Mouse (Mus musculus) neural tube, embryonic 13.5 days (tissue): Measurements from ENCODE around the gene Gng4. TPM values are rescaled to one million over a fixed set of nuclear protein-coding genes. Genes with fewer than 3 reads are reported as not detected.

ENCODE experiments used
- ATAC-seq: fragments of 200-750 bp; cut with Nextera tagmentation; 2 replicates; pipeline ENCODE4 v1.8.0; 2017; ENCODE audit warnings: low read depth, mild to moderate bottlenecking, moderate TSS enrichment, moderate library complexity
- H3K27ac ChIP-seq: fragments of 300-500 bp; sonication (generic); replicated peaks from 2 replicates; pipeline ENCODE4 v1.5.1; 2015; ENCODE audit warnings: moderate library complexity, mild to moderate bottlenecking, inconsistent platforms
- H3K27me3 ChIP-seq: fragments of 300-500 bp; sonication (generic); 2 replicates; pipeline ENCODE4 v1.6.1; 2015; ENCODE audit warnings: mild to moderate bottlenecking, inconsistent platforms
- H3K36me3 ChIP-seq: fragments of 300-500 bp; sonication (generic); 2 replicates; pipeline ENCODE4 v1.6.1; 2015; ENCODE audit warnings: mild to moderate bottlenecking, inconsistent platforms
- H3K4me1 ChIP-seq: fragments of 300-500 bp; sonication (generic); replicated peaks from 2 replicates; pipeline ENCODE4 v1.6.1; 2015; ENCODE audit warnings: inconsistent platforms
- H3K4me2 ChIP-seq: fragments of 300-500 bp; sonication (generic); 2 replicates; pipeline ENCODE4 v1.6.1; 2015; ENCODE audit warnings: inconsistent platforms, mild to moderate bottlenecking, moderate library complexity
- H3K4me3 ChIP-seq: fragments of 300-500 bp; sonication (generic); 2 replicates; pipeline ENCODE4 v1.5.1; 2015; ENCODE audit warnings: mild to moderate bottlenecking, inconsistent platforms
- H3K9ac ChIP-seq: fragments of 300-500 bp; sonication (generic); 2 replicates; pipeline ENCODE4 v1.6.1; 2015; ENCODE audit warnings: moderate library complexity, mild to moderate bottlenecking, inconsistent platforms
- H3K9me3 ChIP-seq: fragments of 300-500 bp; sonication (generic); 2 replicates; pipeline ENCODE4 v1.6.1; 2016; ENCODE audit warnings: inconsistent platforms
- WGBS: fragments of 180-500 bp; shearing (Covaris S2); methylation state at CpG from one replicate; pipeline ENCODE4 v1.1.7; 2015; 5-methylcytosine and 5-hydroxymethylcytosine counted together
- polyA plus RNA-seq: library from polyadenylated mRNA; unstranded; fragments of >200 nt; fragmentation: Nextera tagmentation; extraction: Ambion mirVana; gene quantifications from 2 replicates; pipeline ENCODE4 v1.2.1, GENCODE M21; 2015

The Gng4 gene
- polyA plus RNA-seq, 1 experiment from 2014 or later, result 21.0 TPM

DNA sequence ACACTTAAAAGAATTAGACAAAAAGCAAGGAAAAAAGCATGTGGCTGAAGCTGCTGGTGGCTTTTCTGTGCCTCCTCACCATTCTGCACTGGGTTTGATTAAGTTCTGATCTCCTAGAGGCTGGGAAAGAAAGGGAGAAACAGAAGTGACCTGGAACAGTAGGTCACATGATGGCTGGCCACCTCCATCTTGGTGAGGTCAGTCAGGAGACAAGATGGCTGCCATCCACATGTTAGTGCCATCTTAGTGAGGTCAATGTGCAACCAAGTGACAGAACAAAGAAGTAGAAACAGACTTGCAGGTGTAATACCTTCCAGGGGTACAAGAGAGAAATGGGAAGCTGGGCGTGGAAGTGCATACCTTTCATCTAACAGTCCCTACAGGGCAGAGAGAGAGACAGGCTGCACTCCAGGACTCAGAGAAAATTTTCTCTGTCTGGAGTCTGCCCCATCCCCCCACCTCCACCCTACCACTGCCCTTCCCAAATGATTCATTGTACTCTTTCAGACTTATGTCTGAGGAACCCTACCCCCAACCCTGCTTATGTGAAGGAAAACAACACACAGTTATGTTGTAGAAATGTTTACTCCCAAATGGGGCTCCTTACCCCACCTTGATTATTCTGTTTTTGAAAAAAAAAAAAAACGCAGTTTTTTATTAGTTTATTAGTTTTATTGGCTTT lies 83.4 kb downstream of the Gng4 start:
- ATAC-seq, result no peak
- 95% methylated on average over 2 of the region's 2 CpGs for WGBS
- Histone ChIP-seq H3K9me3 (no peaks in the 10 kb centered on the region), H3K4me2 (no peak overlapping the region), H3K27ac (no peak overlapping the region), H3K4me3 (no peak overlapping the region), H3K27me3 (no peaks in the 10 kb centered on the region), H3K36me3 (no peaks in the 10 kb centered on the region), H3K9ac (no peak overlapping the region), H3K4me1 (no peaks in the 10 kb centered on the region)

GRCm38 (mm10) chr13:13867922-13868321 lies 84.1 kb downstream of the Gng4 start:
- Histone ChIP-seq H3K36me3 (no peaks in the 10 kb centered on the region), H3K27me3 (no peaks in the 10 kb centered on the region), H3K4me3 (no peak overlapping the region), H3K4me2 (no peak overlapping the region), H3K4me1 (no peaks in the 10 kb centered on the region), H3K9me3 (no peaks in the 10 kb centered on the region), H3K9ac (no peak overlapping the region), H3K27ac (no peak overlapping the region)
- ATAC-seq, result peak; percentile 84
- 18% methylated on average over 3 of the region's 3 CpGs for WGBS

Other genes with a start within 250 kb of the Gng4 start
- 3.4 and 4.8 TPM in 2 replicates for gene Lyst, start 193.7 kb upstream of the Gng4 start, polyA plus RNA-seq
- 18.8 and 19.9 TPM in 2 replicates for gene B3galnt2, start 170.4 kb downstream of the Gng4 start, polyA plus RNA-seq